Mouse (Mus musculus) liver, embryonic 14.5 days (tissue): ENCODE data around the gene Ush1g.

Experiments used
- CTCF ChIP-seq: IDR thresholded peaks from 2 replicates; pipeline ENCODE4 v1.5.1; 2016; ENCODE audit warnings: antibody characterized with exemption, low read depth, control low read depth
- EP300 ChIP-seq: IDR thresholded peaks from 2 replicates; pipeline ENCODE4 v1.6.1; 2016; ENCODE audit warnings: antibody characterized with exemption, low read depth

- TF ChIP-seq CTCF (no peak), EP300 (no peak)
Observed at GRCm38 (mm10) chr11:115306863-115307262, 15.0 kb downstream of the Ush1g start, which contains the start of gene Otop2.
